Mouse (Mus musculus) B cell, adult 67 days (primary cell): ENCODE measurements around the gene Polg2. TPM values are rescaled to one million over a fixed set of nuclear protein-coding genes. Genes with fewer than 3 reads are reported as not detected.

Source experiments
- total RNA-seq, 2 experiments: library from RNA; stranded (reverse); gene quantifications; 4 replicates each; pipeline ENCODE4 v1.2.4; 2023

The Polg2 gene
- 10 to 100 TPM; 35.0 to 53.2 TPM for total RNA-seq

GRCm38 (mm10) chr11:106779388-106780088 is at the start of gene Polg2:
Polg2 (minus strand) TSS chr11:106779537.

GRCm38 (mm10) chr11:106788775-106789459 is 9.6 kb upstream of the Polg2 start, which contains the start of the genes Ddx5 and Cep95:
Ddx5 (minus strand) TSS chr11:106789185.
Cep95 (plus strand) TSS chr11:106789252.

GRCm38 (mm10) chr11:106751039-106752018 is 28.0 kb downstream of the Polg2 start, which contains the start of gene Milr1:
Milr1 (plus strand) TSS chr11:106751226.

GRCm38 (mm10) chr11:106750121-106750751 is 29.1 kb downstream of the Polg2 start, which contains the start of gene Pecam1:
Pecam1 (minus strand) TSS chr11:106750628.

Other genes starting within 250 kb of the Polg2 start
- 10 to 100 TPM; 13.9 to 14.2 TPM for gene Tex2, start 166.1 kb downstream of the Polg2 start, total RNA-seq
- gene Pecam1, start 28.9 kb downstream of the Polg2 start, total RNA-seq, result 100 to 1,000 TPM; 243 to 260 TPM
- 10 to 100 TPM; 20.8 to 22.5 TPM for gene Milr1, start 28.3 kb downstream of the Polg2 start, total RNA-seq
- gene Ddx5, start 9.6 kb upstream of the Polg2 start, total RNA-seq, result 1,000 to 10,000 TPM; 3,391 to 3,613 TPM
- gene Cep95, start 9.7 kb upstream of the Polg2 start, total RNA-seq, result 10 to 100 TPM; 28.2 to 29.9 TPM
- 10 to 100 TPM; 48.3 to 60.2 TPM for gene Smurf2, start 141.2 kb upstream of the Polg2 start, total RNA-seq
- gene Kpna2, start 220.0 kb upstream of the Polg2 start, total RNA-seq, result 10 to 100 TPM; 29.9 to 30.9 TPM
- 1 to 10 TPM; 6.4 to 6.6 TPM for gene 1810010H24Rik, start 246.1 kb upstream of the Polg2 start, total RNA-seq